Mouse (Mus musculus) retina, postnatal 7 days (tissue): ENCODE data around the gene Nr1h2.

Experiments
- DNase-seq: peaks from one replicate; pipeline ENCODE4 v3.0.0-alpha.2; 2012; ENCODE audit warnings: low read depth, low spot score

Gene Nr1h2

GRCm38 (mm10) chr7:44553826-44554225 is at the start of gene Nr1h2:
Nr1h2 (minus strand) TSS chr7:44553951.
- DNase-seq = peak; percentile 91

DNA sequence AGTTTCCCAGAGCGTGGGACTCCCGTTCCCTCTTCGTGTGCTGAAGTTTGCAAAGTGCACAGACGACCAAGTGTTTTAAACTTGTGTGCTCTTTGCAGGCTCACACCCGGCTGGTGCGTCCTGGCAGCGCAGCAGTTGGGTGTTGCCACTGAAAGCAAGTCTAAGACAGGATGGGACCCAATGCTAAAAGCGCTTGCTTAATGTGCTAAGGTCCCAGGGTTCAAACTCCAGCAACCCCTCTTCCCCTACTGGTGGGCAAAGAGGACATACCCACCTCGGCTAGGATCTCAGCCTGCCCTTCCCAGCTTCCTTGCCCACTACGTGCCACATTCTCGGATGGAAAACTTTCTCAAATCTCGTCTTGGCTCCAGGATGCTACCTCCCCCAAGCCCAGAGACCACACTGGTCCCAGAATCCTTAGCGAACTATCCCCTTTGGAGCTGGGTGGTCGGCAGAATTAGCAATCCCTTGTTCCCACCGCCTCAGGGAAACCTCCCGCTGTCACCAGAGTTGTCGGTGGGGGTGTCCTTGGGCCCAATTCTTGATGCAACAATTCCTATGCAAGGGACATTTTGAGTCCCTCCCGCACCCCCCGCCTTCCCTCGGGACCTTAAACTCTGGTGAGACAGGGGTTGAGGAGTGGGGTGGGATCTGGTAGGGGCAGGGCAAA is 49.6 kb upstream of the Nr1h2 start:
- DNase-seq = no peak

- peak; percentile 54 for DNase-seq
Measured at GRCm38 (mm10) chr7:44602443-44602842, 48.7 kb upstream of the Nr1h2 start.

- DNase-seq = no peak
Measured at GRCm38 (mm10) chr7:44601646-44602045, 47.9 kb upstream of the Nr1h2 start.

- no peak for DNase-seq
Measured at GRCm38 (mm10) chr7:44600691-44601262, 47.0 kb upstream of the Nr1h2 start.

GRCm38 (mm10) chr7:44598336-44598735 is 44.6 kb upstream of the Nr1h2 start:
- DNase-seq = no peak

- no peak for DNase-seq
Measured at GRCm38 (mm10) chr7:44597666-44598065, 43.9 kb upstream of the Nr1h2 start.

DNA sequence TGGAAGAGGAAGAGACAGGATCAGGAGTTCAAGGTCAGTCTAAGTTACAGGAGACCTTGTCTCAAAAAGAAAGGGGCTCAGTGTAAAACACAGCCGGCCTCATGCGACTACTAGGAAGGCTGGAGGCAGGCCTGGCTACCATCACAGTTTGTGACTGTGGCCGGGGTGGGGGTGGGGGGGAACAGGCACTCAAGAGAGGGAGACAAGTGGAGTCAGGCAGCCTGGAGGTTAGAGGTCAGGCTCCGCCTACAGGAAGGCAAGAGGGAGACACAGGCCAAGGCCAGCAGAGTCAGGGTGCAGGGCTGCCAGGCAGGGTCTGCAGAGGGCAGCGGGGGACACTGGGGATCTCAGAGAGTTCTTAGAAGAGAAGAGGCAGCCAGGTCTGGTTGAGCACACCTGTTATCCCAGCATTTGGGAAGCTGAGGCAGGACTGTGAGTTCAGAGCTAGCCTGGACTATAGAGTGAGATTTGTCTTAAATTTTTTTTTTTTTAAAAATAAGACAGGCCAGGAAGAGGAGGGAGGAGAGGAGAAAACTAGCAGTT is 43.3 kb upstream of the Nr1h2 start:
- no peak for DNase-seq

DNA sequence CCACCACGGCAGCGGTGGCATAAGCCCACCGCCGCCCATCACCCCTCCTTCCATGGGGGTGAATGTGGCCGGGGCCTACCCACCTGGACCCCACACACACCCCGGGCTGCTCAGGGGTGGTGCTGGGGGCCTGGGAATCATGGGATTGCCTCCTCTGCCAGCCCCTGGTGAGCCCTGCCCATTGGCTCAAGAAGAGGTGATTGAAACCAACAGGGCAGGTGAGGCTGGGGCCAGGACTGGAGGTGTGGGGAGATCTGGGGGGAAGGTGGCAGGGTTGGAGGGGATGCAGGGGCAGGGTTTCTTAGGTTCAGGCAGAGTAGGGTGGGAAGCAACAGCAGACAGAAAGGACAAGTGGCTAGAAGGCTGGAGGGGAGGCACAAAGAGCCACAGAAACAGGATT is 42.3 kb upstream of the Nr1h2 start:
- DNase-seq = no peak

DNA sequence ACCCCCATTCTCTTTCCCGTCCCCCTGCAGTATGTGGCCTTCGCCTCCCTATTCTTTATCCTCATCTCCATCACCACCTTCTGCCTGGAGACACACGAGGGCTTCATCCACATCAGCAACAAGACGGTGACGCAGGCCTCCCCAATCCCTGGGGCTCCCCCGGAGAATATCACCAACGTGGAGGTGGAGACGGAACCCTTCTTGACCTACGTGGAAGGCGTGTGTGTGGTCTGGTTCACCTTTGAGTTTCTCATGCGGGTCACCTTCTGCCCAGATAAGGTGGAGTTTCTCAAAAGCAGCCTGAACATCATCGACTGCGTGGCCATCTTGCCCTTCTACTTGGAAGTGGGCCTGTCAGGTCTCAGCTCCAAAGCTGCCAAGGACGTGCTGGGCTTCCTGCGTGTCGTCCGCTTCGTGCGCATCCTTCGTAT is 41.4 kb upstream of the Nr1h2 start:
- DNase-seq = no peak

DNA sequence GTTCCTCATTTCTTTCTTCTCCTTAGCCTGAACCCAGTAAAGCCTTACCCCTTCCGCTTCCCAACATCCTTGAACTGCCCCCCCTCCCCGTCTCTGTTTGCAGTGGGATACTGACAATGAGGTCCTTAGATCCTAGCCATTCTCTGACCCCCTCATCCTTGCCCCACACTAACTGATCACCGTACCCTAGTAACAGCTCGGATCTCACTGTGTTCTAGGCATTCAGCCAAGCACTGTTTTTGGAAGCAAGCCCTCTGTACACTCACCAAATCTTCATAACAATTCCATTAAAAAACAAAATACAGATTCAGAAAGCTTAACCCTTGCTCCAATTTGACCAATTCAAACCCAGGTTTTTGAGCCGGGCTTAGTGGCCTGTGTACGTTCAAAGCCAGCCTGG is 40.5 kb upstream of the Nr1h2 start:
- DNase-seq = no peak

DNA sequence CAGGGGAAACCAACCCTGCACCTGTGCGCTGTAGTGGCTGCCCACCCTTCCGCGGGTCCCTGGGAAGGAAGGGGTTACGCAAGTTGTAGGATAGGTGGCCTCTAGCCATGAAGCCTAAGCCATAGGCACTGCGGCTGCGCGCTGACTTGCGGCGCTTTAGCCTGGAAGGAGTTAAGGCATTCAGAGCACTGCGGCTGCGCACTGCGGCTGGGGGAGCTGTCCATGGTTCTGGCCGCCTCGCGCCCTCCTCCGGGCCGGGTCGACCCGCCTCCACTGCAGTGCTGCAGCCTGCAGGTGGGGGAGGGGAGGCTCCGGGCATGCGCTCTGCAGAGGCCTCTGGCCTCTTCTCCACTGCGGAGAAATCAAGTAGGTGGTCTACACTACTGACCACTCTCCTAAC is 40.0 kb upstream of the Nr1h2 start:
- DNase-seq = peak; percentile 87

GRCm38 (mm10) chr7:44593051-44593450 is 39.3 kb upstream of the Nr1h2 start:
- DNase-seq = no peak

DNA sequence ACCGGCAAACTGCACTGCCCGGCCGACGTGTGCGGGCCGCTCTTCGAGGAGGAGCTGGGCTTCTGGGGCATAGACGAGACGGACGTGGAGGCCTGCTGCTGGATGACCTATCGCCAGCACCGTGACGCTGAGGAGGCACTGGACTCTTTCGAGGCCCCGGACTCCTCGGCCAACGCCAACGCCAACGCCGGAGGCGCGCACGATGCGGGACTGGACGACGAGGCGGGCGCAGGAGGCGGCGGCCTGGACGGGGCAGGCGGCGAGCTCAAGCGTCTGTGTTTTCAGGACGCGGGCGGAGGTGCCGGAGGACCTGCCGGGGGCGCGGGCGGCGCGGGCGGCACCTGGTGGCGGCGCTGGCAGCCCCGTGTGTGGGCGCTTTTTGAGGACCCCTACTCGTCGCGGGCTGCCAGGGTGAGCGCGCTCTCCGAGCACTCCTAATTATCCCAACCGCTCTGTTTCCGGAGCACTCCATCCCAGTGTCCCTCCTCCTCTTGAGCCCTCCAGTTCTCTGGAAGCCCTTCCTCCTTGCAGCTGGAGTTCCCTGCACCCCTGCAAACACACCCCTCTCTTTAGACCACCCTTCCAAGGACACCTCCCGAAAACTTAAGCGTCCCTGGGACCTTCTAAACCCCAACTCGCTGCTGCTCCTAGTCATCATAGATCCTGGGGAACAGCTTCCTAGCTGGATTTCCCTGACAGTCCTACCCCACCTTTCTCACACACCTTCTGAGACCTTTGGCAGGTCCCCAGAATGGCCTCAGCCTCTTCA is 37.8 kb upstream of the Nr1h2 start:
- no peak for DNase-seq

GRCm38 (mm10) chr7:44590402-44591347 is 36.9 kb upstream of the Nr1h2 start, which contains the start of gene Kcnc3:
Kcnc3 (plus strand) TSS chr7:44590664.
- peak; percentile 89 for DNase-seq

DNA sequence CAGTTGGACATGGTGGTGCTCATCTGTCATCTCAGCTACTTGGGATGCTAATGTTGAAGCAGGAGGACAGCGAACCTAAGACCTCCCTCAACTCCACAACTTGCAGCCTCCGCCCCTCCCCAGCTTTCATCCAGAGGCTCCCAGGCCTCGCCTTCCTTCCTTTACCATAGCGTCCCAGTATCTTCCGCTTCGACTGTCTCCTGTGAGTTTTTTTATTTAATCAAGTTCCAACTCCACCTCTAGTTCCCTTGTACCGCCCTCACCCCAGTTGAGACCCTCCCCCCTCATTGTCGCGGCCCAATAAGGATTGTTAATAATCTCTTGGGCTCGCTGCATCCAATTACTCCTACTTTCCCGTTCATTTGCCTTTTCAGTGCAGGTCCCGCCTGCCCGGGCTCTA is 36.2 kb upstream of the Nr1h2 start:
- DNase-seq = no peak

DNA sequence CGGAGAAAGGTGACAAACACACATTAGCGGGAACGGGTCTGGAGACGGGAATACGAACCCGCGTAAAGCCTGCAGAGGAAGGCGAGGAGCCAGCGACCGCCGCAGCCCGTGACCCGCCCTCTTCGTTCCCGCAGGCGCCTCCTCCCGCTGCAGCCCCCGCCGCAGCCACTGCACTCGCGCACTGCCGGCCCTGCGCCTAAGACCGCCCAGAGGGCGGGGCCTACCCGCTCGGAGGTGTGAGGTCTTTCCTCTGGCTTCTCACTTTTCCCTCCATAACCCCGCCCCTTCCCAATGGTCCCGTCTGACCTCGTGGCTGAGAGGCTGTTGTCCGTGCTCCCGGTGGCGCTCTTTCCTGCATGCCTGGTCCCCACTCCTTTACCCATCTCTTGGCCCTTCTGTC is 35.4 kb upstream of the Nr1h2 start:
- peak; percentile 66 for DNase-seq

- no peak for DNase-seq
Measured at GRCm38 (mm10) chr7:44588338-44588737, 34.6 kb upstream of the Nr1h2 start.

DNA sequence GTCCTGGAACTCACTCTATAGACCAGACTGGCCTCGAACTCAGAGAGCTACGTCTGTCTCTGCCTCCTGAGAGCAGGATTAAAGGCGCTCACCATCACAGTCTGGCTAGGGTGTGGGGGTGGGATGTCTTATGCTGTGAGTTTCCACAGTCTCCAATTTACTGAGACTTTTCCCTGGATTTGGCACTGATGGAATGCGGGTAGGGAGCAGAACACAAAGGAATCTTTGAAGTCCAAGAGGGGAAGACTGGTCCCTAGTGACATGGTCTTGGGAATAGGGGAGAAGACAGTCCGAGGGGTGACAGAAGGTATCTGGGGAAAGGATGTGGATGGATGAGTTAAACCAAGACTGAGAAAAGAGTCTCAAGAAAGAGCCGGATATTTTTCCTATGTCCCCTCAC is 33.9 kb upstream of the Nr1h2 start:
- no peak for DNase-seq

GRCm38 (mm10) chr7:44586930-44587329 is 33.2 kb upstream of the Nr1h2 start:
- peak; percentile 76 for DNase-seq

DNA sequence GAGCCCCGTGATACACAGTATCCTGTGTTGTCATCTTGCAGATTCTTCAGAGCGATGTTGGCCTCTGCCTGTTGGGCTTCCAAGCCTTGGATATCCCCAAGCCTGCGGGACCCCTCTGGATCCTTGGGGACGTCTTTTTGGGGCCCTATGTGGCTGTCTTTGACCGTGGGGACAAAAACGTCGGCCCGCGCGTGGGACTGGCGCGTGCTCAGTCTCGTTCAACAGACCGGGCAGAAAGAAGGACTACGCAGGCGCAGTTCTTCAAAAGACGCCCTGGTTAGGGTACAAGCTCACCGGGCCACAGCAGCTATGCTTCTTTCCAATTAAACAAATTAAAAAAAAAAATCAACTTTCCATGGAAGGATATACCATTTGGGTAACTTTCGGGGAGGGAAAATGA is 32.8 kb upstream of the Nr1h2 start:
- peak; percentile 62 for DNase-seq
